Mouse (Mus musculus) small intestine, adult 2 months (tissue): ENCODE results near the gene Sec31a. TPM values are rescaled to one million over a fixed set of nuclear protein-coding genes. Genes with fewer than 3 reads are reported as not detected.

Experiments
- H3K27ac ChIP-seq: fragments of 200-500 bp; 2 replicates; pipeline ENCODE4 v1.5.1; 2012; ENCODE audit warnings: low read depth, low read length, control low read depth, inconsistent platforms; ENCODE audit not compliant: insufficient read depth
- H3K27me3 ChIP-seq: fragments of 200-500 bp; 2 replicates; pipeline ENCODE4 v1.6.1; 2012; ENCODE audit warnings: mild to moderate bottlenecking, moderate library complexity, low read length, inconsistent platforms; ENCODE audit not compliant: control insufficient read depth, insufficient read depth
- H3K36me3 ChIP-seq: fragments of 200-500 bp; 2 replicates; pipeline ENCODE4 v1.6.1; 2012; ENCODE audit warnings: mild to moderate bottlenecking, low read length, control low read depth, inconsistent platforms; ENCODE audit not compliant: control insufficient read depth, insufficient read depth
- H3K4me1 ChIP-seq: fragments of 200-500 bp; 2 replicates; pipeline ENCODE4 v1.6.1; 2012; ENCODE audit warnings: low read length, inconsistent platforms, mixed read lengths; ENCODE audit not compliant: control insufficient read depth, insufficient read depth, insufficient read length
- H3K4me3 ChIP-seq: fragments of 200-500 bp; 2 replicates; pipeline ENCODE4 v1.5.1; 2012; ENCODE audit warnings: low read depth, mild to moderate bottlenecking, control low read depth, inconsistent platforms, low read length, moderate library complexity
- CTCF ChIP-seq: fragments of 200-500 bp; IDR thresholded peaks from 2 replicates; pipeline ENCODE4 v1.5.1; 2012; ENCODE audit warnings: low read depth, mild to moderate bottlenecking, control low read depth, inconsistent platforms, low read length, moderate library complexity, mixed read lengths; ENCODE audit not compliant: insufficient replicate concordance, insufficient read length; ENCODE audit errors: extremely low read depth
- POLR2A ChIP-seq: fragments of 200-500 bp; IDR thresholded peaks from 2 replicates; pipeline ENCODE4 v1.6.1; 2012; ENCODE audit warnings: low read depth, mild to moderate bottlenecking, control low read depth, inconsistent platforms, low read length, moderate library complexity
- WGBS: fragments of 180-500 bp; shearing (Covaris S2); methylation state at CpG from one replicate; pipeline ENCODE4 v1.1.7; 2018; 5-methylcytosine and 5-hydroxymethylcytosine counted together
- polyA plus RNA-seq: library from polyadenylated mRNA; depleted of rRNA; stranded (reverse); fragments of >200 nt; gene quantifications from 2 replicates; pipeline ENCODE4 v1.2.3, GENCODE M21; 2012

Sec31a gene
- polyA plus RNA-seq, 1 experiment = 688 TPM

DNA sequence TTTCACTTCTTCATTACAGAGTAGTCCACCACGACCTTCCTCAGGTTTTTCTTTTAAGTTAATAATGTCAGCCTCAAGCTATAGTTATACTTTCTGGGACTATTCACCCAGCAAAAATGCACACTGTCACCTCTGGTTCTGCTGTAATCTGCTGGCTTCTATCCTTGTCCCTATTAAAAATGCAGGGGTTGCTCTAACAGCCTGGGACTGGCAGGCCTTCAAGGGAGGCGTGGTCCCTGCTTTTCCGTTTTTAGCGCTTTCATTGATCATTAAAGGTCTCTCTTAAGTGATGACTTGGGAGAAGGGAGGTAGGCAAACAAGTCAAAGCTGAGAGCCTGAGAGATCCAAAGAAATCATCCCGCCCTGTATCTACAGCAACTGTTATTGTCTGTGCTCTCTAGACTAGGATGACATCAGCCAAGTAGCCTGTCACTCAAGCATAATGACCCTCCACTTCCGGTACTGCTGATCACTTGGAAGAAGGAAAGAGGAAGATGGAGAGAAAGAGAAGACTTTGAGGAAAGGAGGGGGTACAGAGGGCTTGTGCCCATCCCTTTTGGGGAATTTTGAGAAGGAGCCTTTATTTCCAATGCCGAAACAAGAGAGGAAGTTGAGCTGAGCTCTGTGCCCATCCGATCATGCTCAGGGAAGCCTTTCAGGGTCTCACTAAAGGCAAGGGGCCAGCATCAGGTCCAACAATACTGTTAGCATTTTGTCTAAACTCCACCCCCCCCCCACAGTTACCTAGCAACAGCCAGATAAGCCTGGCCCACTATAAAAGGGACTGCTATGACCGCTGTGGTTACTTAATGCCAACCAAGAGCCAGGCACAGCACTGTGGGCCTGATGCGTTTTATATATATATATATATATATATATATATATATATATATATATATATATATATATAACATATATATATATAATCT is 66.5 kb downstream of the Sec31a start:
- no peak overlapping the region for H3K4me3 ChIP-seq
- peaks cover 7% of the 10 kb centered on the region; the same call in 1 of the 2 replicates for H3K4me1 ChIP-seq
- no peaks in the 10 kb centered on the region for H3K27me3 ChIP-seq
- 55% methylated on average over 10 of the region's 10 CpGs for WGBS
- H3K36me3 ChIP-seq = no peaks in the 10 kb centered on the region
- no peak overlapping the region for H3K27ac ChIP-seq
- TF ChIP-seq POLR2A = no peak
- no peak for TF ChIP-seq CTCF

DNA sequence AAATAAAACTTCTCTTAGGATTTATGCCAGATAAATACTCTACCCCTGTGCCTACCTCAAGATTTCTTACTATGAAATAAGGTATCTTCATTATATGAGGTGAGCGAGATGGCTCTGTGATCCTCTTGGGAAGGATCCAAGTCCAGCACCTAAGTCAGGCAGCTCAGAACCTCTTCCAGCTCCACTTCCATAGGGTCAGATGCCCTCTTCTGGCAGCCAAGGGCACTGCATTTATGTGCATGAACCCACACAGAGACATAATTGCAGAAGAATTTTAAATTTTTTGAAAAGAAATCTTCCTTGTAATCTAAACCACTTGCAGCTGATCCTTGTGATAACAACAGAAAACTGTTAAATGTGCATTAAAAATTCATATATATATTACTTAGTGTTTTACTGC is 70.9 kb downstream of the Sec31a start:
- TF ChIP-seq CTCF = peak; percentile 36; the same call in 1 of the 2 replicates
- no peak for TF ChIP-seq POLR2A
- no peaks in the 10 kb centered on the region for H3K4me1 ChIP-seq
- WGBS = 95% methylated on average over 1 of the region's 1 CpGs
- no peaks in the 10 kb centered on the region for H3K27me3 ChIP-seq
- H3K27ac ChIP-seq = no peak overlapping the region
- no peak overlapping the region for H3K4me3 ChIP-seq
- H3K36me3 ChIP-seq = no peaks in the 10 kb centered on the region

DNA sequence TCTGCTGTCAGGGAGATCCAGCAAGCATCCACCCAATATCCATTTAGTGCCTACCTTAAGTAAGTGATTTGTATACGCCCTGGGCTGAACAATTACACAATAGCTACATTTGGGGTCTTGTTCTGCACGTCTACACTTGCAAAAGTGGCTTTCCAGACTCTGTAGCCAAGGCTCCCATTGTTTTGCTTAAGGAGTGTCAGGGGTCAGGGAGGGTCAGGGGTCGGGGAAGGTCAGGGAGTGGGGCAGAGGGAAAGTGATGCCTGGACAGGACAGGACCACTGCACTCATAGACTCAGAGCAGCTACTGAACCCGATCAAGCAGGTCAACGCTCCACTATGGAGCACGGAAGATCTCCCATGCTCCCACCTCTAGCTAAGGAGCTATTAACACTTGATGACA is 72.9 kb downstream of the Sec31a start:
- no peak overlapping the region for H3K27ac ChIP-seq
- WGBS = 64% methylated on average over 6 of the region's 6 CpGs
- H3K4me1 ChIP-seq = no peaks in the 10 kb centered on the region
- no peaks in the 10 kb centered on the region for H3K27me3 ChIP-seq
- no peak overlapping the region for H3K4me3 ChIP-seq
- H3K36me3 ChIP-seq = no peaks in the 10 kb centered on the region
- no peak for TF ChIP-seq CTCF
- TF ChIP-seq POLR2A = no peak

DNA sequence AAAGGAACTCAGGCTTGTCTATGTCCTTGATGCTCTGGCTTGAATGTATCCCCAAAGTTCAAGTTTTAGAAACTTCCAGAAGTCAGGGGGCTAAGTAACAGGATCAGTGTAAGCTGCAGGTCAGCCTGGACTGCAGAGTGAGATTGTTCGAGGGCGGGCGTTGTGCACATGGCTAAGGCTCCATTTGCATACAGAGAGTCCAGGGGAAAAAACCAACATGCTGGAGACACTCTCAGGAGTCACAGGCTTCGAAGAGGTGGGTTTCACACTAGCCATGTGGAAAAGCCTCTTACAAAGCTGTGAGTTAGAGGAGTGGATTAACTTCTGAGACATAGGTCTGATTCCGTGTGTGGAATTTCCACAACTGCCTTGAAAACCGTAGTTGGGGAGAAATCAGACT is 73.6 kb downstream of the Sec31a start:
- no peaks in the 10 kb centered on the region for H3K27me3 ChIP-seq
- WGBS = 73% methylated on average over 6 of the region's 6 CpGs
- no peak overlapping the region for H3K27ac ChIP-seq
- H3K36me3 ChIP-seq = no peaks in the 10 kb centered on the region
- no peaks in the 10 kb centered on the region for H3K4me1 ChIP-seq
- TF ChIP-seq CTCF = no peak
- no peak for TF ChIP-seq POLR2A
- no peak overlapping the region for H3K4me3 ChIP-seq

DNA sequence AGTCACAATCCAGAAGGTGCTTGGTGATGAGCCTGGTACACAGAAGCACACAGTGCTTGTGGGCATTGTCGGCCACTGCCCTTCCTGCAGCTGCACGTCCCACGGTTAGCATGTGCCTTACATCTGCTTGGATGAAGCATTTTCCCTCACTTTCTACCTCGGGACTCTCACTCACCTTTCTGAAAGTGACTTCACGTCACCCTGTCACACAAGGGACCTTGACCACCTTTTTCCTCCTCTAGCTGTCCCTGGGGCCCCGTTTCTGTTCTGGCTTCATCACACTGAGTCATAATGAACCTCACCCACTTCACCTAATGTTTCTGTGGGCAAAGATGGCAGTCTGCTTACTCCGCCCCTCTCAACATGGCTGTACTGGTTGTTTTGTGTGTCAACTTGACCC is 75.0 kb downstream of the Sec31a start:
- Histone ChIP-seq H3K4me1 (no peaks in the 10 kb centered on the region), H3K4me3 (no peak overlapping the region), H3K36me3 (no peaks in the 10 kb centered on the region), H3K27me3 (no peaks in the 10 kb centered on the region), H3K27ac (no peak overlapping the region)
- TF ChIP-seq CTCF = no peak
- no peak for TF ChIP-seq POLR2A
- 70% methylated on average over 7 of the region's 7 CpGs for WGBS

DNA sequence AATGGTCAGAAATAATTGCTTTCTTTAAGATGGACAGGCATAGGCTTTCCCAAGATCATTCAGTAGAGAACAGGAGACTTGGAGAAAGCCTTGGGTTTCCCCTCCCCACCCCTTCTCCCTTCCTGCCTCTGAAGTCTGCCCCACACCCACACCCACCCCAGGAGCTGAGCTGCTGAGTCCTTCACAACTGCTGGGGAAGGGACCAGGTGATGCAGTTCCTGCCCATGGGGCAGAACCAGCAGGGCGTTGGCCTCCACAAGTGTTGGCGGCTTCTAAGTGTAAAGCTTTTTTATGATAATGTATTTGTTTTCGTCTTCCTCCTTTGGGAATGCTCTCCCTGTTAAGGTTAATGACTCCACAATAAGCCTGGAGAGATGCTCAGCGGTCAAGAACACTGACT is 78.2 kb downstream of the Sec31a start:
- Histone ChIP-seq H3K4me3 (no peak overlapping the region), H3K36me3 (no peaks in the 10 kb centered on the region), H3K27ac (no peak overlapping the region), H3K27me3 (no peaks in the 10 kb centered on the region), H3K4me1 (peaks cover 3% of the 10 kb centered on the region; the same call in 1 of the 2 replicates)
- no peak for TF ChIP-seq CTCF
- TF ChIP-seq POLR2A = no peak
- WGBS = 66% methylated on average over 4 of the region's 4 CpGs

DNA sequence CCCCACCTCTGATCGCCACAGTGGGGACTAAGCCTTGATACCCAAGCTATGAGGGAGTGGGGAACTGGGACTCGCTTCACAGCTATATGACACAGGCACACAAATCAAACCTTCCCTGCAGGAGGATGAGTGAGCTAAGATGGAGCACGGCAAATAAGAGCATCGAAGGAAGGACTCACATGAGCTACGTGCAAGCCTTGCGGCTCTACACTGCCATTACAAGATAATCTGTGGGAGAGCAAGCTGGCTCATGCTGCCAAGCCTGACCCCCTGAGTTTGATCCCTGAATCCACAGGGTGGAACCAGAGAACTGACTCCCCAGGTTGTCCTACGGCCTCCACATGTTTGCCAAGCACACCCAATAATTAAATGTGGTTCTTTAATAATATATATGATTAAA is 79.2 kb downstream of the Sec31a start:
- Histone ChIP-seq H3K4me1 (peaks cover 3% of the 10 kb centered on the region; the same call in 1 of the 2 replicates), H3K27me3 (no peaks in the 10 kb centered on the region), H3K36me3 (no peaks in the 10 kb centered on the region), H3K4me3 (no peak overlapping the region), H3K27ac (no peak overlapping the region)
- 82% methylated on average over 7 of the region's 7 CpGs for WGBS
- TF ChIP-seq CTCF (no peak), POLR2A (no peak)
